Mouse (Mus musculus) testis, postnatal 10 days (tissue): Measurements from ENCODE around the gene Fbxl4.
"Not testable (repeated sequence)": the region's sequence is repeated elsewhere in the genome, so short reads cannot be mapped to it uniquely, and the experiment has no call there.

ENCODE experiments used
- DNase-seq: peaks from one replicate; pipeline ENCODE4 v3.0.0; 2021; ENCODE audit warnings: low spot score

Fbxl4 gene

DNA sequence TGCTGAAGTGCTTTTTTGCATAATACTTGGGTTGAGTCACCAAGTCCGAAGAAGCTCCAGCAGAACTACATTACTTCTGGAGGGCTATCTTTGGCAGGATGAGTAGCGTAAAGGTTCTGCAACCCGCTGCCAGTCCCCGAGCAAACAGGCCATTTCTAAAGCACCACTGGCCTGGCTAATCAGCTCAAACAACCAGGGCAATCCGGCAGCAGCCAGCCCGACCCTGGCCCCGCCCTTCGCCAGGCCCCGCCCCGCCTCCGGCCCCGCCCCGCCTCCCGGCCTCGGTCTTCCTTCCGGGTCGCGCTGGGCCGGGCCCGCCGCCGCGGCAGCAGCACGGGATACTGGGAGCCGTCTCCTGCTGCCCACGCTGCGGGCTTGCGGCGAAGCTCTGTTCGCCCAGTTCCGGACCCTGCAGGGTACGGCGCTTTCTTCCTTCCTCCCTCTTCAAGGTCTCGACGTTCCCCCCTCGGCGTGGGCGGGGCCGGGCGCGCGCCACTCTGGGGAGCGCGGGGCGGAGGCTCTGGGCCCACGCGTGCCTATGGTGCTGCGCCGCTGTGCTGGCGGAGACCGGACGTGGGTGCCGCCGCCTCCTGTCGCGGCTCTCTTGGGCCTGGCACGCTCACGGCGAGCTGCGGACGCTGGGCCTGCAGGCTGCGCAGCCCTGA lies at the start of gene Fbxl4:
Fbxl4 (plus strand) TSS at position 278 of the 665 bp plus-strand sequence.
- DNase-seq: peak; percentile 91

DNA sequence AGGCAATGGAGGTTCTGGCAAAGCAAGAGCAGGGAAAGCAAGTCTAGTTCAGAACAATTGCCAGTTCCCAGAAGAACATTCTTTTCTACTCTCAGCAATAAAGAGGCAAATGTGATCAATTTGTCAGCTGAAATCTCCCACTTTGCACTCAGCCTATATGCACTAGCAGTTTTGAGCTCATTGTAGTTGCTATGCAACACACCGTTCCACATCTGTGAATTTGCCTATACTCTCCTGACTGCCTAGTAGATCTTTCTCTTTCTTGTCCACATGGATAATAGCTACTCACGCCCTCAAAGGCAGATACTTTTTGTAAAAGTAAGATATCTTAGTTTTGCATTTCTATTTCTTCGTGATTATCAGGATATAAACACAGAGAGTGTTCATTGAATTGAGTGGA lies 42.8 kb upstream of the Fbxl4 start:
- DNase-seq: no peak

DNA sequence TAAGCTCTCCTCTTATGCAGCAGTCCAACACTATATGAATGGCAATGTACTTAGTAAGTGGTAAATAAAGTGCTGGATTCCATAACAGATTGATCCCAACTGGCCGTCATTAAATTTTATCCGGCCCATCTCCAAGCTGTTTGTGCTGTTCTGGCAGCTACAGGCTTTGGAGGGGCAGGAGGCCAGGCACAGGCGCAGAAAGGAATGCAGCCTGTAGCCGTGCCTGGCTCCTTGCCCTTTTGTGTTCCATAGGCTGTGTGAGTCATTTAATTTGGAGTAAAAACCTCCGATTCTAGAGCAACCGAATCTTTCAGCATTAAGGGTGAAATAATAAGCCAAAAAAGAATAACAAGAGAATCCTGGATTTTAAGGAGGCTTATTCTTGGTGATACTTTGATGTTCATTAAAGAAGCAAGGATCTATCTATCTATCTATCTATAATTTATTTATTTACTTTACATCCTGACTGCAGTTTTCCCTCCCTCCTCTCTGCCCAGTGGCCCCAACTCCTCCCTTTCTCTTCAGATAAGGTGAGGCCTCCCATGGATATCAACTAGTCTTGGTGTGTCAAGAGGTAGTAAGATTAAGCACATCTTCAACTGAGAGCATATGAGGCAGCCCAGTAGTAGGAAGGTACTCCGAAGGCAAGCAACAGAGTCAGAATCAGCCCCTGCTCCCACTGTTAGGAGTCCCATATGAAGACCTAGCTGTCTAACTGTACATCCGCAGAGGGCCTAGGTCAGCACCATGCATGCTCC lies 14.3 kb upstream of the Fbxl4 start:
- no peak for DNase-seq

DNA sequence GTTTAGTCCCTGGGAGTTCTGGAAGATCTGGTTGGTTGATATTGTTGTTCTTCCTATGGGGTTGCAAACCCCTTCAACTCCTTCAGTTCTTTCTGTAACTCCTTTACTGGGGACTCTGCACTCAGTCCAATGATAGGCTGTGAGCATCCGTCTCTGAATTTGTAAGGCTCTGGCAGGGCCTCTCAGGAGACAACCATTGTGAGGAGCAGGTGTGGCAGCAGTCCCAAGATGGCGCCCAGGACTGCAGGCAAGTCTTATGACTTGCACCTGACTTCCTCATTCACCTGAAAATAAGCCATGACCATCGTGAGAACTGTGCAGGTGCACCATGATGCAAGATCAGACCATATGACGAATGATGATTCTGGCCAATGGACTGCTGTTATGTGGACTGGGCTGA lies 8.3 kb upstream of the Fbxl4 start:
- DNase-seq: not testable (repeated sequence)

DNA sequence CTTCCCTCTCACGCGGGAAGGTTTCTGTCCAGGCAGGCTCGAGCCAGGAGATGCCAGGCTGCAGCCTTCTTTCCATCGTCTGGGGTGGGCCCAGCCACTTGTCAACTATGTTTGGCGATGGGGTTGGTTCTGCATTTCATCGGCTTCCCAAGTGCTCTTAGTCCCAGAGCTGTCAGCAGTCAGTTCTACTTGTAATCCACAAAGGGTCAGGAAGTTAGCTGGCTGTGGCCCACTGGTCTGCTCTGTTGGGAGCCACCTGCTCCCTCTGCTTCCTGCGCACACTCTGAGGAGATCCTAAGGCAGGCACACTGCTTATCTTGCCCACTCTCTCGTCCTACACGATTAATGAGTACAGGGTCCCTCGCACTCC lies 573 bp downstream of the Fbxl4 start:
- DNase-seq: no peak

DNA sequence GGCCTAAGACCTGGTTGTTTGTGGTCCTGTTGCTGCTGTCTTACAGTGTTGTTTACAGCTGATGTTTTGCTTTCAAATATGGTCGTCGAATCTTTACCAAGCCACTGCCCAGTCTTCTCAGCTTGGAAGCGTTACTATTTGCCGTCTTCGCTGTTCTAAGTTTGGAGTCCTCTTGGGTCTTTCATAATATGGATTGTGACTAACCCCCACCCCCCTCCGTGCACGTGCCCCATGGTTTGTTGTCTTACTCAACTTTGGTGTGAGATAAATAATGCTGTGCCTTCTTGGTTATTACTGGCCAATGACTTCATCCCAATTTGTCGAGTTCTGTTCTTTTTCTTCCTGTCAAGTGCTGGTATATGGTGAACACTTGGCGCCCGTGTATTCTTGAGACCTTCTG lies 1.1 kb downstream of the Fbxl4 start:
- no peak for DNase-seq

DNA sequence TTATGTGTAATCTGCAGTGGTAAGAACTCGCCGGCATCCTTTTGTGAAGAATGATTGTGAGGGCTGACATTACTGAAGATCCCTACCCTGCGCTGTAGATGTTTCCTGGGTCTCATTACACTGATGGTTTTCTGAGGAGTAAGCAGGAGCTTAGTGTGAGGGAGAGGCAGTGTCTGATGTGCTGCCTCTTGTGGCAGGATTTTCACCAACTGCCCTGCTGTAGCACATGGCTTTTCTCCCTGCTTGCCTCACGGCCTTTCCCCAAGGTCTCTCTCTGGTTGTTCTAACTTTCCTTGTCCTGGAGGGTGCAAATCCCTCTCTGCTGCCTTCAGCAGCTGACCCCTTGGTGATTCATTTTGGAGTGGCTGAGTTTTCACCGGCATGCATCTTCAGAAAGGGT lies 10.0 kb downstream of the Fbxl4 start:
- peak; percentile 45 for DNase-seq

DNA sequence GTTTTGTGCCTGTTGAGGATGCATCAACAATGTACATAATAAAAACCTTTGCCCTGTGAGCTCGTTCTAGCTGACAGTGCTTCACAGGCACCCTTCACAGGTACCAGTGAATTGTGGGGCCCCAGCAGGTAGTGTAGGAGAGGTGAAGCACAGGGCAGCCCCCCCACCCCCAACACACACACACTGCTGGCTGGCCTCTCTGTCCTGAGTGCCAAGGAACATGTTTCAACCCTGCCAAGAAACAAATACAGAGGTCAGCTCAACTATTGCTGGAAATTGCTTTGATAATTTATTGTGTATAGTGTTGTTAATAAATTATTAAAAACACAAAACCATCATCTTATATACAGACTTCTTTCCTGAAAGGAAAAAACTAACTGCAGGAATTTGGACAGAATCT lies 21.2 kb downstream of the Fbxl4 start:
- no peak for DNase-seq

DNA sequence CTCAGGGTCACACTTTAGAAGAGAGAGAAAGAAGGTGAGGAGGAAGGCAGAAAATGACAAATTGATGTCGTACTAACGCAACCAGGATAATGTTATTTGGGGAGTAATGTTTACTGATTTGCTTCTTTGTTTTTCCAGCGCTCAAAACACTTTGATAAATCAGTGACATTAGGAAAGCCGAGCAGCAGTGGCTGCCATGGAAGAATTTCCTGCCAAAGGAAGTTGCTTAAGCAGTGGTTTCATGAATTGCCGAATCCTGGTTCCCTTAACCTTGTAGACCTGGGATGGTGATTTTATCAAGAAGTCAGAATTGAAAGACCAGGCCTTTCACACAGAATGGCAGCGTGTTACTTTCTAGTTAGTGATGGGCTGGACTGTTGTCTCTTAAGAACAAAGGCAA lies 23.3 kb downstream of the Fbxl4 start:
- DNase-seq: no peak

DNA sequence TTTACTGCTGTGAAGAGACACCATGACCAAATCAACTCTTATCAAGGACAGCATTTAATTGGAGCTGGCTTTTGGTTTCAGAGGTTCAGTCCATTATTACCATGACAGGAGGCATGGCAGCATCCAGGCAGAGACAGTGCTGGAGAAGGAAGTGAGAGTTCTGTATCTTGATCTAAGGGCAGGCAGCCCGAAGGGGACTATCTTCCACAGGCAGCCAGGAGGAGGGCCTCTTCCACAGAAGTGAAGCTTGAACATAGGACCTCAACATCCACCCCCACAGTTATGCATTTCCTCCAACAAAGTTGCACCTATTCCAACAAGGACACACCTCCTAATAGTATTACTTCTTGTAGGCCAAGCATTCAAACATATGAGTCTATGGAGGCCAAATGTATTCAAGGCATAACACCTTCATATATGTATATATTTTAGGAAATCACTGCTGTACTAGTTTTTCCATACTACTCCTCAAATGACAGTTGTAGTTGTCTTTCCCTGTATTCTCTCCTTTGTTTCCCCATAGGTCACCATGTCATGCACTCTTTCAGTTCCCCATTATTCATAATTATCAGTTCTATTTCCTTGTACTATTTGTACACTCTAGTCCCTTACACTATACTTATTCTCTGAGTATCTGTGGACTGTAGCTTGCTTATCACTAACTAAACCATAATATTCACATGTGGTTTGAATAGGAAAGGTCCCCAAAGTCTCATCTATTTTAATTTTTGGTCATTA lies 26.4 kb downstream of the Fbxl4 start:
- DNase-seq: no peak

DNA sequence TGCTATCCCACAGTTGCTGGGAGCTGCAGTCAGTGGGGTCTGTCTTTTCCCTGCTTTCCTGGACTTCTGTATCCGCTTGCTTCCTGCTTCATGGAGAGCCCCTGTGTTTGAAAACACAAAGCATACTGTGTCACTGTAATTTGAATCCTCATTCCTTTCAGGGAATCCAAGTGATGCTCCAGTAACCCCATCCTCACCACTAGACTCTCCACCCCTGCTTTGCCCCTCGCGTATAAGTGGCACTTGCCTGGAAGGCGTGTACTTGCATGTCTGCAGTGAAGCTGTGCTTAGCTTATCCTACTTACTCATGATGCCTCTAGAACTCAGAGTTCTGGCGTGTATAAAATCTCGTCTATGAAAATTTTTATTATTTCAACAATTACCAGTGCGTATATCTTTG lies 32.7 kb downstream of the Fbxl4 start:
- DNase-seq: no peak

DNA sequence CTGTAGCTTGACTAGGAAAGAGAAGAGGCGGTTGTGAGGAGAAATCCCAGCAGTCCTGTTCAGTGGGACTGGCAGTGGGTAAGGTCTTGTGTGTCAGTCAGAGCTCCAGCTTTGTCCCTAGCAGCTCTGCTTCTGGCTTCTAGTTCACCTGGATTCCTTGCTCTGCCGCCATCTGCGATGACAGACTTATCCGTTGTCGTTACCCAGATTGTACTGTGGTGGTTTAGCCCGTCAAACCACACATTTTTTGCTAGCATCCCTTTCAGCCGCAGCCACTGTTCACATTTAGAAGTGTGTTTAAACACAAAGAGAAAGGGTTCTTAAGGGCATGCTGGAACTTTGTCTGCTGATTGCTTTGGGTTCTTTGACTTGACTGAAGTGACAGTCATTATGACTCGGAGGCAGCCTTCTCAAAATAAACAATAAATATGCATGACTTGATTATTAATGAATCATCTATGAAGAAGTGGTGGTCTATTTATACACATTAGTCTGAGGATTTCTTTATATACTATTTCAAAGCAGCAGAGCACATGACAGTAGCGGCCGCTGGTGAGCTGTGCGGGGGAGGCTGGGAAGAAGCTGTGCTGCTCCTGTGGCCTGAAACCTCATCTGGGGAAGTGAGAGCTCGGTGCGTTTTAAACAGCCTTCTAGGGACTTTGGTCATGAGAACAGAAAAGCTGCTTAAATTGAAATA lies 35.6 kb downstream of the Fbxl4 start:
- DNase-seq: no peak

DNA sequence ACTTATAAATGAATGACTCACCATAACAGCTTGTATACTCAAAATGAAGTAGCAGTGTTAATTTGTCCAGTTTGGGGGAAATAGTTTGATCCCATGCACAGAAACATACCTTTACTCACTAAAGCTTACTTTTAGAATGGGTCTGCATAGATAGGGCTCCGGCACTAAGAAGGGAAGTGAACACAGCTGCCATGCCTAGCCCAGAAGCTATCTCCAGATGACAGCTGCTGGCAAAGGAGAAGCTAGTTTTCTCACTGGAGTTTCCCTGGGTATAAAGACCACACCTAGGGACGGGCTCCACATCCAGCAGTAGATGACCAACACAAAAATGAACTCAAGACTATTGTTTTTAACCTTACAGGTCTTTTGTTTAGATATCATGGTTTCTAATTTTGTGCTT lies 38.1 kb downstream of the Fbxl4 start:
- DNase-seq: no peak

DNA sequence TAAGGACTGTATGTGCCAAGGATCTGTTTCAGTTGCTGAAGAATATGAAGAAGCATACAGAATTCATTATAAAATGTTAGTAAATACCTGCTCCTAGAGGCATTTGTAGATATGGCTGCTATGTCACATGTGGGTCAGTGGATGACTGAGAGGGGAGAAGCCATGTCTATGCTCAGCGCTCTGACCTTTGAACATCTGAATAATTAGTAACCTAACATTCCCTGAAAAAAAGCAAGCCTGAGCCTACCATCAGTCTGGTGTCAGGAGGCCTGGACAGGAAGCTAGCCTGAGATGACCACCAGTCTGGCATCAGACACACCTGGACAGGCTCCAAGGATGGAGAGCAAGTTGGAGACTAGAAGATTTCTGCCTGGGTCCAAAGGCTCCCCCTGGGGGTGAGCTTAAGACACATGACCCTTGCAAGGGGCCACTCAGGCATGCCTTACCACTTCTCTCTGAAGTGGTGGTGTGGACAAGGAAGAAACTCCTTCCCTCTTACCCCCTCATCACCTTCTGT lies 39.2 kb downstream of the Fbxl4 start:
- no peak for DNase-seq

DNA sequence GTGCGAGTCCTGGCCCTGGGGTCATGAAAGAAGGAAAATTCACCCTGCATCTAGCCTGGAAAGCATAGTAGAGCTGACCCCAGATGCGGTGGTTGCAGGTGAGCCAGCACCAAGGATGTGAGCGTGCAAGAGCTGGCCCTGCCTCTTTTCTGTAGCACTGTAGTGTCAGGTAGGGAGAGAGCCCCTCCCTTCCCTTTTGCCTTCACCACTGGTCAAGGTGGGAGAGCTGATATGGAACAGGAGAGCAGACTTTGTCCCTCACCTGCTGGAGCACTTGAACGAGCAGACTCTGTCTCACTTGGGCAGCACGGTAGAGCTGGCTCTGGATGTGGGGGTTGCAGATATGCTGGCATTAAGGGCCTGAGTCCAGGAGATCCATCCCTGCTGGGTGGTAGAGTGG lies 39.7 kb downstream of the Fbxl4 start:
- DNase-seq: no peak

DNA sequence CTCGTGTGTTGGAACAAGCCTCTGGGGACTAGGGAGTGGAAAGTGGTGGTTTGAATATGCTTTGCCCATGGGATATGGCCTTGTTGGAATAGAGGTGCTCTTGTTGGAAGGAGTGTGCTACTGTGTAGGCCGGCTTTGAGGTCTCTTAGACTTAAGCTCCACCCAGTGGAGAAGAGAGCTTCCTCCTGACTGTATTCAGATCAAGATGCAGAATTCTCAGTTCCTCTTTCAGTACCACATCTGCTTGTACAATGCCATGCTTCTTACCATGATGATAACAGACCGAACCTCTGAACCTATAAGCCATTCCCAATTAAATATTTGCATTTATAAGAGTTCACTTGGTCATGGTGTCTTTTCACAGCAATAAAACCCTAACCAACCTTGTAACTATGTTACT lies 44.7 kb downstream of the Fbxl4 start:
- no peak for DNase-seq

DNA sequence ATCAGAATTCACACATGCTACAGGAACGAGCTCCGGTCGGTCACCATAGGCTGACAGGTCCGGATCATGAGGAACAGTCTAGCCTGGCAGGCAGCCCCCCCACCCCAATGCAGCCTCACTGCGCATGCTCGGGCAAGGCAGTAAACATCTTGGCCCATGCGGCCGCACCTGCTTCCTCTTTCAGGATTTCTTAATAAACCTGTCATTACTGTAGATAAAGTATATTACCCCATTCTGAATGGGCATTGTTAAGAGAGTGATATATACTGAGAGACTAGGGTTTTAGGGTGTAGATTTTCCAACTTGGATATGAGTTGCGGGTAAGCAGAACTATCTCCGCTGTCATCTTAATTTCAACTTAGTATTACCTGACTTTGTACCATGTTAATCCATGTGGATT lies 45.6 kb downstream of the Fbxl4 start:
- DNase-seq: no peak

DNA sequence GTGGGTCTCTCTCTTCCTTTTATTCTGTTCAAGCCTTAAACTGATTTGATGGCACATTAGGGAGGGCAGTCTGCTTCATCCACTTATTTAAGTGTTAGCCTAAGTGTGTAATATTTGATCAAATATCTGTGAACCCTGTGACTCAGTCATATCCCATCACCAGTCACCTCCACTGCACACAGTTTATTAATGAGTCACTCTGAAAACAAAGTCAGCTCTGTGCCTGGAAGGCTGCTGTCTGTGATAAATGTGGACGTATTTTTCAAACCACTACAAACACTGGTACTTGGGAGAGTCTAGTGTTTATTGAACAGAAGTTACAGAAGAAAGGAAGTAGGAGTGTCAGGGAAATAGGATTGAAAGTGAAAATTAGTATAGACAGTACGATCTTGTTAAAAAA lies 63.3 kb downstream of the Fbxl4 start:
- DNase-seq: no peak

DNA sequence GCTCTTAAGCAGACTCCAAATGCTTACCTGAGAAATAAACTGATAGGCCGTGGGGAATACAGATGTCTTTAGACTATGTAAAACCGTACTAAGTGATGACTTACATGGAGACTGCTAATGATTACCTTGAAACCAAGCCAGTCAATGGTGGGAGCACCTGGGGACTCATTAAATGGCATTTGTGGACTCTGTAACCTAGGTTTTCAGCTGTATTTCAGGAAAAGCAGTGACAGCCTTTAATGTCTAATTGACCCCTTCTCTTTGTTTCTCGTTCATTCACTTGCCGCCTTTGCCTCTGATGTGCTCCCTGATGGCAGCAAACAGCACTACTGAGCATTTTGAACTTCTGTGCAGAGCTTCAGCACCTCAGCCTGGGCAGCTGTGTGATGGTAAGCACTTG lies 65.1 kb downstream of the Fbxl4 start:
- no peak for DNase-seq

DNA sequence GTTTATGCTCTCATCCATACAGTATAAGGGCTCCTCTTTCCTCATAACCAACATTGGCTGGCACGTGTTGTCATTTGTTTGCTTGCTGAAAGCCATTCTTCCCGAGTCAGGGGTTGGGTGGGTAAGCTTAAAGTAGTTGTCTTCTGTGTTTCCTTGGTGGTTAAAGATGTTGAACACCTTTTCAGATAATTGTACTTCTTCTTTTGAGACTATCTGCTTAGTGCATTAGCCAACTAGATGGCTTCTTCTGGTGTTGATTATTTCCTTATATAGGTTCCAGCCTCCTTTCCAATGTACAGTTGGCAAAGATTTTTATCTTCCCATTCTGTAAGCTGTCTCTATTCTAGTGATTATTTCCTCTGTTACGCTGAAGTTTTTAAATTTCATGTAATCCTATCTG lies 70.8 kb downstream of the Fbxl4 start:
- DNase-seq: no peak

DNA sequence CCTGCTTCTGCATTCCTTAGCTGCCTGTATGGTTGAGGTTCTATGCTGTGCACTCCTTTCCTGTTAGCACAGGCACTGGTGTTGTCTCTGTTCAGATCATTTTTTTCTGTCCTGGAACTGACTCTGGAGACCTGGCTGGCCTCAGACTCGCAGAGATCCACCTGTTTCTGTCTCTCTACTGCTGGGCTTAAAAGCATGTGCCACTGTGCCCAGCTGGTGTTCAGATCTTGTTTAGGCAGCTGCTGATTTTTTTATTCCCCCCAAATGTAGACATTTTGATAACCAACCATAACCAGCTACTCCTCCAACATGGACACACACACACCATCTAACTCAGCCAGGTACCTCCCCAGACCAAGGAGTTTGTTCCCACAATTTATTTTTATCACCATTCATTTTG lies 112.2 kb downstream of the Fbxl4 start:
- no peak for DNase-seq

DNA sequence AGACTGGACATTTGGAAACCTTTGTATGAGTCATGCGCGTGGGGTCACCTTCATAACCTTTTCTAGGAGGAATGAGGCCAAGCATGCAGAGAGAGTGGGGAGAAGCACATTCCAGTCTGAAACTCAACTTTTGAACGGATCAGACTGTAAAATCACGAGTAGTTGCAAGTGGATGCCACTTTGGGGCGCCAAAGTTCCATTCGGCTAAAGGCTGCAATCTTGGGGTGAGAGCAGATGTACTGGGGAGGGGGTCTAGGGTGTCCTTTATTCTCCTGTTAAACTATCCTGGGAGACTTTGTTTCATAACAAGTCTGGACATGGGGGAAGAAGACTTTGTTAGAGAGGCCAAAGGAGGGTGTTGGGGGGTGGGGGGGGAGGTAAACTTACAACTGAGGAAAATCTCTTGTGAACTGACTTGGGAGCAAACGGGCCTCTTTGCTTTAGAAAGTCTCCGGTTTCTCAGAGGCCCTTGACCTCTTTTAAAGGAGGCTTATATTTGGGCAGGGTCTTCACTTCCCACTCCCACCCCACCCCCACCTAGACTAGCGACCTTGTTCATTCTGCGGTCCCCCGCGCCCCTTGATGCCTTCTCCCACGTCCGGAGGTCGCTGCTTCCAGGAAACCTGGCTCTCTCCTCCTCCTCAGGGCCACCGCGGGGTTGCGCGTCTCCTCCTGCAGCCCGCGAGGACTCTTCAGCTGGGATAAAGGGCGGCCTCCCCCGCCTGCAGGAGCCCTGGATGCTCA lies 119.8 kb downstream of the Fbxl4 start:
- DNase-seq: peak; percentile 65
